ENCODE assay signal across 12 mouse cellular contexts in the genomic region with DNA sequence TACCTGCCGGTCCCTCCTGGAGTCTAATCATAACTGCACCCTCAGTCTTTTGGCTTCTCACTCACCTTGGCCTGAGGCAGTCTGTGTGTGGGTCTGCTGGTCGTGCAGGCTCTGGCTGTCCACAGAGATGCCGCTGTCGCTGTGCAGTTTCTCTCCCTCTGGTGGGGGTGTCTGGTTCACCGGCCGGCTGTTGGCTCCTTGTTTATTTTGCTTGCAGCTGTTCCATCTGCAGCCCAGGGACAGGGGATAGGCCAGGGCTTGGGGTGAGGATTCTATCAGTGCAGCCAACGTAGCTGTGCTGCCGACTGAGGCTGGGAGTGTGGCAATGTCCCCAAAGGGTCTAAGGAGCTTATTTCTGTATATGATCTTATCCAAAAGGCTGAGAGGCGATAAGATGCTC. TPM values are rescaled to one million over a fixed set of nuclear protein-coding genes. Genes with fewer than 3 reads are reported as not detected.
DNase-seq lines count a peak whose midpoint lies in the region; ATAC-seq and TF ChIP-seq lines count a peak whose summit lies in the region.
"Had no signal": no experiment of that assay in that cellular context is flagged by ENCODE, and none has a peak within 500 bp of the region (broad histone marks: within the 10 kb centered on the region; RNA-seq: fewer than 3 reads in every experiment).

No protein-coding gene starts in this region.

- peak; percentile 33 to 50 for DNase-seq in heart, postnatal 10 days
- no peak for DNase-seq in heart, adult 8-10 months (ENCODE audit: low spot score)
- DNase-seq in midbrain, embryonic 14.5 days: no peak
- peak; percentile 51 for DNase-seq in limb, embryonic 10.5 days (ENCODE audit: low spot score)
- peak; percentile 26 for DNase-seq in stomach, postnatal 0 days (ENCODE audit: low spot score)
- DNase-seq in cerebellum, adult 11 months: no peak
- DNase-seq in testis, postnatal 10 days (ENCODE audit: low spot score): no peak
- DNase-seq: layer of hippocampus, adult 9-11 months had no signal

- peak; percentile 36 for TF ChIP-seq CTCF in stomach, postnatal 0 days (IDR thresholded peaks at IDR 0.05; ENCODE audit: low read depth)

- no peak overlapping the region for H3K27ac ChIP-seq in midbrain, embryonic 13.5 days
- H3K27ac ChIP-seq in midbrain, embryonic 14.5 days (replicated peaks; ENCODE audit: low read depth, low read length): no peak overlapping the region
- H3K27ac ChIP-seq in limb, embryonic 10.5 days: peak overlapping the region; percentile 73
- no peak overlapping the region; the same call in 1 of the 2 replicates for H3K27ac ChIP-seq in stomach, postnatal 0 days (replicated peaks)
- H3K27ac ChIP-seq: heart, embryonic 15.5 days; liver, embryonic 14.5 days had no signal

- no peaks in the 10 kb centered on the region for H3K36me3 ChIP-seq in midbrain, embryonic 13.5 days
- 0 out of 2 replicates have a peak, but pooled peaks cover 3% of the 10 kb centered on the region for H3K36me3 ChIP-seq in midbrain, embryonic 14.5 days (ENCODE audit: control insufficient read depth, insufficient read depth, low read length)
- no peaks in the 10 kb centered on the region for H3K36me3 ChIP-seq in limb, embryonic 10.5 days
- no peaks in the 10 kb centered on the region for H3K36me3 ChIP-seq in stomach, postnatal 0 days (ENCODE audit: control insufficient read depth, insufficient read depth, low read length)
- H3K36me3 ChIP-seq: heart, embryonic 15.5 days had no signal

- no peaks in the 10 kb centered on the region for H3K9me3 ChIP-seq in midbrain, embryonic 13.5 days
- H3K9me3 ChIP-seq in midbrain, embryonic 14.5 days (ENCODE audit: control insufficient read depth, low read length): no peaks in the 10 kb centered on the region
- H3K9me3 ChIP-seq in limb, embryonic 10.5 days (replicated peaks): no peaks in the 10 kb centered on the region
- H3K9me3 ChIP-seq in stomach, postnatal 0 days (ENCODE audit: control insufficient read depth, low read length): no peaks in the 10 kb centered on the region
- H3K9me3 ChIP-seq: heart, embryonic 15.5 days had no signal

- ATAC-seq in midbrain, embryonic 13.5 days: no peak
- ATAC-seq in midbrain, embryonic 14.5 days (ENCODE audit: low FRiP score, low TSS enrichment): no peak
- ATAC-seq in stomach, postnatal 0 days (ENCODE audit: low FRiP score, low TSS enrichment): no peak
- ATAC-seq: inflammation-experienced regulatory T-cells, adult 6 months had no signal

- peaks cover 6% of the 10 kb centered on the region; the same call in 1 of the 2 replicates for H3K27me3 ChIP-seq in midbrain, embryonic 13.5 days
- H3K27me3 ChIP-seq in midbrain, embryonic 14.5 days (ENCODE audit: control insufficient read depth, insufficient read depth, low read length): no peaks in the 10 kb centered on the region
- peaks cover 37% of the 10 kb centered on the region for H3K27me3 ChIP-seq in limb, embryonic 10.5 days (ENCODE audit: low read depth, poor library complexity, severe bottlenecking)
- no peaks in the 10 kb centered on the region for H3K27me3 ChIP-seq in stomach, postnatal 0 days (ENCODE audit: control insufficient read depth, insufficient read depth, low read length)

- no peak overlapping the region for H3K4me2 ChIP-seq in midbrain, embryonic 13.5 days (replicated peaks)
- H3K4me2 ChIP-seq in midbrain, embryonic 14.5 days (ENCODE audit: low read length): no peak overlapping the region
- no peak overlapping the region for H3K4me2 ChIP-seq in stomach, postnatal 0 days (replicated peaks; ENCODE audit: low read depth)
- H3K4me2 ChIP-seq: heart, embryonic 15.5 days had no signal

- peaks cover 7% of the 10 kb centered on the region for H3K4me1 ChIP-seq in midbrain, embryonic 13.5 days (replicated peaks)
- H3K4me1 ChIP-seq in midbrain, embryonic 14.5 days (ENCODE audit: control insufficient read depth, insufficient read depth, low read length): peaks cover 3% of the 10 kb centered on the region; the same call in 1 of the 2 replicates
- peaks cover 87% of the 10 kb centered on the region for H3K4me1 ChIP-seq in limb, embryonic 10.5 days
- H3K4me1 ChIP-seq in stomach, postnatal 0 days (replicated peaks; ENCODE audit: control insufficient read depth, insufficient read depth): peaks cover 9% of the 10 kb centered on the region

- TF ChIP-seq EP300 in stomach, postnatal 0 days (optimal IDR thresholded peaks at IDR 0.05): no peak

- intact Hi-C loops in heart, postnatal 10 days (cut with DNase I): no loop called here

- 0 out of 2 replicates have a peak overlapping the region, but pooled peaks have one; percentile 33 for H3K9ac ChIP-seq in midbrain, embryonic 13.5 days (replicated peaks)
- no peak overlapping the region for H3K9ac ChIP-seq in midbrain, embryonic 14.5 days (replicated peaks; ENCODE audit: low read length)
- H3K9ac ChIP-seq in stomach, postnatal 0 days (ENCODE audit: low read length): no peak overlapping the region
- H3K9ac ChIP-seq: heart, embryonic 15.5 days; liver, embryonic 14.5 days had no signal

- 50% methylated on average over 9 of the region's 9 CpGs for WGBS in midbrain, embryonic 13.5 days
- 52% methylated on average over 9 of the region's 9 CpGs for WGBS in midbrain, embryonic 14.5 days
- 16% methylated on average over 9 of the region's 9 CpGs for WGBS in limb, embryonic 10.5 days
- 17% methylated on average over 9 of the region's 9 CpGs for WGBS in stomach, postnatal 0 days

- H3K4me3 ChIP-seq in midbrain, embryonic 13.5 days (replicated peaks): no peak overlapping the region
- H3K4me3 ChIP-seq in midbrain, embryonic 14.5 days (replicated peaks; ENCODE audit: low read depth, low read length): no peak overlapping the region
- H3K4me3 ChIP-seq in limb, embryonic 10.5 days: no peak overlapping the region
- H3K4me3 ChIP-seq in stomach, postnatal 0 days (ENCODE audit: low read depth, low read length): no peak overlapping the region
- H3K4me3 ChIP-seq: heart, embryonic 15.5 days had no signal

RNA-seq across cellular contexts. Expression of a gene that starts 15.8 kb away (rescaled TPM):
- 1 to 10 TPM; 2.7 to 4.4 TPM for total RNA-seq in heart, postnatal 10 days (2021)
- under 1 TPM; 0.29 to 0.52 (median 0.47) TPM for total RNA-seq in heart, adult 8-10 months (2022)
- 13.8 and 17.2 TPM in 2 replicates for polyA plus RNA-seq in midbrain, embryonic 13.5 days (2015; fragmentation: Nextera tagmentation; extraction: Ambion mirVana)
- 8.4 and 13.7 TPM in 2 replicates for polyA plus RNA-seq in midbrain, embryonic 14.5 days (2014; fragmentation: Nextera tagmentation; extraction: Ambion mirVana)
- 9.7 and 16.3 TPM in 2 replicates for polyA plus RNA-seq in limb, embryonic 10.5 days (2016; fragmentation: Nextera tagmentation; extraction: Ambion mirVana)
- polyA plus RNA-seq in stomach, postnatal 0 days (2015; fragmentation: Nextera tagmentation; extraction: Ambion mirVana): 3.9 and 4.8 TPM in 2 replicates
- polyA plus RNA-seq: inflammation-experienced regulatory T-cells, adult 6 months had no signal

RNA-seq across cellular contexts. Expression of a gene that starts 57.4 kb away (rescaled TPM):
- under 1 TPM; 0.84 to 0.87 TPM for total RNA-seq in heart, postnatal 10 days (2021)
- total RNA-seq in heart, adult 8-10 months (2022): under 1 TPM; 0.41 to 0.76 (median 0.50) TPM
- polyA plus RNA-seq in midbrain, embryonic 13.5 days (2015; fragmentation: Nextera tagmentation; extraction: Ambion mirVana): 1.2 and 1.9 TPM in 2 replicates
- polyA plus RNA-seq in midbrain, embryonic 14.5 days (2014; fragmentation: Nextera tagmentation; extraction: Ambion mirVana): 1.9 and 4.6 TPM in 2 replicates
- 0.38 and 0.66 TPM in 2 replicates for polyA plus RNA-seq in limb, embryonic 10.5 days (2016; fragmentation: Nextera tagmentation; extraction: Ambion mirVana)
- 0.44 and 0.76 TPM in 2 replicates for polyA plus RNA-seq in stomach, postnatal 0 days (2015; fragmentation: Nextera tagmentation; extraction: Ambion mirVana)
- polyA plus RNA-seq: inflammation-experienced regulatory T-cells, adult 6 months had no signal

Comparison
In these comparisons a context has a peak if more than half of its experiments do, and no peak if none do; other contexts are left out.
1. DNase-seq: peak in heart, postnatal 10 days (2 of 2), limb, embryonic 10.5 days (single experiment) and stomach, postnatal 0 days (single experiment); none in heart, adult 8-10 months (single experiment), midbrain, embryonic 14.5 days (single experiment), cerebellum, adult 11 months (single experiment) and testis, postnatal 10 days (single experiment).